Mouse (Mus musculus) megakaryocyte progenitor cell, adult 5-6 weeks (primary cell): ENCODE results near the gene Ccl26. TPM values are rescaled to one million over a fixed set of nuclear protein-coding genes. Genes with fewer than 3 reads are reported as not detected.

Experiments used
- ATAC-seq: replicated peaks from 2 replicates; pipeline ENCODE4 v1.8.0; 2016; ENCODE audit warnings: mild to moderate bottlenecking, moderate TSS enrichment, inconsistent platforms; ENCODE audit not compliant: poor library complexity
- total RNA-seq, 2 experiments: library from RNA; stranded (forward) in 1 of 2; stranded (reverse) in 1 of 2; fragments of 157-497, 149-512 nt in 1 of 2; fragments of 200-1000 nt in 1 of 2; gene quantifications; 2 replicates each; pipeline versions ENCODE4 v1.2.3 to v1.2.4; 2015 to 2017

The Ccl26 gene
- total RNA-seq, 2 experiments from 2014 or later: not detected

- ATAC-seq: no peak
Measured at GRCm38 (mm10) chr5:135544032-135544558, 19.3 kb downstream of the Ccl26 start.

GRCm38 (mm10) chr5:135537794-135538214, 25.6 kb downstream of the Ccl26 start:
- peak; percentile 59 for ATAC-seq

GRCm38 (mm10) chr5:135537326-135537725, 26.0 kb downstream of the Ccl26 start:
- peak; percentile 98 for ATAC-seq

GRCm38 (mm10) chr5:135535867-135536266, 27.5 kb downstream of the Ccl26 start:
- no peak for ATAC-seq

GRCm38 (mm10) chr5:135533431-135533830, 29.9 kb downstream of the Ccl26 start:
- no peak for ATAC-seq

GRCm38 (mm10) chr5:135531306-135531845, 32.0 kb downstream of the Ccl26 start:
- ATAC-seq: no peak

- no peak for ATAC-seq
Measured at GRCm38 (mm10) chr5:135529964-135530363, 33.4 kb downstream of the Ccl26 start.

- no peak for ATAC-seq
Measured at GRCm38 (mm10) chr5:135529310-135529709, 34.1 kb downstream of the Ccl26 start.

GRCm38 (mm10) chr5:135527986-135528385, 35.4 kb downstream of the Ccl26 start:
- ATAC-seq: no peak

GRCm38 (mm10) chr5:135524660-135525560, 38.5 kb downstream of the Ccl26 start:
- no peak for ATAC-seq

- no peak for ATAC-seq
Measured at GRCm38 (mm10) chr5:135524087-135524486, 39.3 kb downstream of the Ccl26 start.

GRCm38 (mm10) chr5:135522111-135522722, 41.2 kb downstream of the Ccl26 start:
- no peak for ATAC-seq

- no peak for ATAC-seq
Measured at GRCm38 (mm10) chr5:135517348-135517883, 46.0 kb downstream of the Ccl26 start.

- no peak for ATAC-seq
Measured at GRCm38 (mm10) chr5:135513131-135513530, 50.2 kb downstream of the Ccl26 start.

GRCm38 (mm10) chr5:135511105-135511504, 52.3 kb downstream of the Ccl26 start:
- ATAC-seq: no peak

Other genes starting within 250 kb of the Ccl26 start
- gene Fkbp6, start 213.5 kb downstream of the Ccl26 start, total RNA-seq (2015): not detected in 2 replicates
- gene Fkbp6, start 213.5 kb downstream of the Ccl26 start, total RNA-seq (2017): 0.25 TPM in 1 of 2 replicates, not detected in the other
- not detected in 2 replicates for gene Trim50, start 210.3 kb downstream of the Ccl26 start, total RNA-seq (2015)
- not detected in 2 replicates for gene Trim50, start 210.3 kb downstream of the Ccl26 start, total RNA-seq (2017)
- 15.8 and 18.2 TPM in 2 replicates for gene Nsun5, start 193.6 kb downstream of the Ccl26 start, total RNA-seq (2015)
- gene Nsun5, start 193.6 kb downstream of the Ccl26 start, total RNA-seq (2017): 22.0 and 24.3 TPM in 2 replicates
- gene Pom121, start 169.0 kb downstream of the Ccl26 start, total RNA-seq (2015): 59.8 and 60.9 TPM in 2 replicates
- 7.0 and 7.9 TPM in 2 replicates for gene Pom121, start 169.0 kb downstream of the Ccl26 start, total RNA-seq (2017)
- 6.9 and 8.6 TPM in 2 replicates for gene Hip1, start 18.4 kb downstream of the Ccl26 start, total RNA-seq (2015)
- gene Hip1, start 18.4 kb downstream of the Ccl26 start, total RNA-seq (2017): 9.4 and 10.6 TPM in 2 replicates
- gene Ccl24, start 9.5 kb upstream of the Ccl26 start, total RNA-seq (2015): 0.56 and 1.1 TPM in 2 replicates
- not detected in 2 replicates for gene Ccl24, start 9.5 kb upstream of the Ccl26 start, total RNA-seq (2017)
- gene Rhbdd2, start 69.0 kb upstream of the Ccl26 start, total RNA-seq (2015): 14.2 and 17.1 TPM in 2 replicates
- gene Rhbdd2, start 69.0 kb upstream of the Ccl26 start, total RNA-seq (2017): 3.0 and 4.6 TPM in 2 replicates
- 12.7 and 21.3 TPM in 2 replicates for gene Por, start 106.5 kb upstream of the Ccl26 start, total RNA-seq (2015)
- gene Por, start 106.5 kb upstream of the Ccl26 start, total RNA-seq (2017): 25.2 and 36.5 TPM in 2 replicates
- gene Tmem120a, start 180.9 kb upstream of the Ccl26 start, total RNA-seq (2015): 8.5 and 11.6 TPM in 2 replicates
- 8.2 and 19.1 TPM in 2 replicates for gene Tmem120a, start 180.9 kb upstream of the Ccl26 start, total RNA-seq (2017)
- gene Styxl1, start 214.8 kb upstream of the Ccl26 start, total RNA-seq (2015): not detected in 2 replicates
- not detected in 2 replicates for gene Styxl1, start 214.8 kb upstream of the Ccl26 start, total RNA-seq (2017)
- 415 and 419 TPM in 2 replicates for gene Mdh2, start 214.9 kb upstream of the Ccl26 start, total RNA-seq (2015)
- gene Mdh2, start 214.9 kb upstream of the Ccl26 start, total RNA-seq (2017): 185 and 192 TPM in 2 replicates
- gene Srrm3, start 243.3 kb upstream of the Ccl26 start, total RNA-seq (2015): not detected in 2 replicates
- gene Srrm3, start 243.3 kb upstream of the Ccl26 start, total RNA-seq (2017): not detected in 2 replicates